Mouse (Mus musculus) embryonic facial prominence, embryonic 14.5 days (tissue): Measurements from ENCODE around the gene Inpp5k. TPM values are rescaled to one million over a fixed set of nuclear protein-coding genes. Genes with fewer than 3 reads are reported as not detected.

Source experiments
- ATAC-seq: fragments of 200-750 bp; cut with Nextera tagmentation; 2 replicates; pipeline ENCODE4 v1.8.0; 2017; ENCODE audit warnings: low read depth, moderate number of reproducible peaks, moderate TSS enrichment
- DNase-seq: peaks from one replicate; pipeline ENCODE4 v3.0.0-alpha.2; 2015; ENCODE audit warnings: low spot score
- H3K27ac ChIP-seq: fragments of 300-500 bp; sonication (generic); replicated peaks from 2 replicates; pipeline ENCODE4 v1.5.1; 2014; ENCODE audit warnings: low read depth, mild to moderate bottlenecking, low read length, moderate library complexity
- H3K27me3 ChIP-seq: fragments of 300-500 bp; sonication (generic); replicated peaks from 2 replicates; pipeline ENCODE4 v1.6.1; 2014; ENCODE audit warnings: low read length; ENCODE audit not compliant: control insufficient read depth, insufficient read depth
- H3K36me3 ChIP-seq: fragments of 300-500 bp; sonication (generic); 2 replicates; pipeline ENCODE4 v1.6.1; 2014; ENCODE audit warnings: low read length, mixed read lengths; ENCODE audit not compliant: control insufficient read depth, insufficient read depth
- H3K4me1 ChIP-seq: fragments of 300-500 bp; sonication (generic); 2 replicates; pipeline ENCODE4 v1.6.1; 2014; ENCODE audit warnings: antibody characterized with exemption, low read length; ENCODE audit not compliant: control insufficient read depth, insufficient read depth
- H3K4me2 ChIP-seq: fragments of 300-500 bp; sonication (generic); 2 replicates; pipeline ENCODE4 v1.6.1; 2014; ENCODE audit warnings: low read depth, mild to moderate bottlenecking, low read length, moderate library complexity, mixed read lengths
- H3K4me3 ChIP-seq: fragments of 300-500 bp; sonication (generic); 2 replicates; pipeline ENCODE4 v1.5.1; 2014; ENCODE audit warnings: low read depth, mild to moderate bottlenecking, low read length
- H3K9ac ChIP-seq: fragments of 300-500 bp; sonication (generic); 2 replicates; pipeline ENCODE4 v1.6.1; 2014; ENCODE audit warnings: low read depth, mild to moderate bottlenecking, low read length, moderate library complexity, mixed read lengths
- H3K9me3 ChIP-seq: fragments of 300-500 bp; sonication (generic); 2 replicates; pipeline ENCODE4 v1.6.1; 2016; ENCODE audit warnings: low read length; ENCODE audit not compliant: control insufficient read depth
- WGBS: fragments of 180-500 bp; shearing (Covaris S2); extraction: QIAGEN DNeasy Blood & Tissue Kit; methylation state at CpG from one replicate; pipeline ENCODE4 v1.1.7; 2014; 5-methylcytosine and 5-hydroxymethylcytosine counted together
- polyA plus RNA-seq: library from polyadenylated mRNA; unstranded; fragments of >200 nt; fragmentation: Nextera tagmentation; extraction: Ambion mirVana; gene quantifications from 2 replicates; pipeline ENCODE4 v1.2.1, GENCODE M21; 2014

The Inpp5k gene
- polyA plus RNA-seq, 1 experiment from 2014 or later, result 23.7 TPM

- Histone ChIP-seq H3K4me2 (no peak overlapping the region), H3K4me3 (no peak overlapping the region), H3K27me3 (no peaks in the 10 kb centered on the region), H3K4me1 (no peaks in the 10 kb centered on the region), H3K36me3 (peaks cover 82% of the 10 kb centered on the region), H3K27ac (no peak overlapping the region), H3K9me3 (no peaks in the 10 kb centered on the region), H3K9ac (no peak overlapping the region)
- DNase-seq (no peak), ATAC-seq (no peak)
- WGBS, result 93% methylated on average over 5 of the region's 5 CpGs
Observed at GRCm38 (mm10) chr11:75608776-75609175, 22.0 kb upstream of the Inpp5k start.

- DNase-seq (no peak), ATAC-seq (no peak)
- no peak overlapping the region for H3K27ac ChIP-seq
- peaks cover 84% of the 10 kb centered on the region for H3K36me3 ChIP-seq
- H3K9me3 ChIP-seq, result no peaks in the 10 kb centered on the region
- H3K4me2 ChIP-seq, result no peak overlapping the region
- no peaks in the 10 kb centered on the region for H3K27me3 ChIP-seq
- WGBS, result 82% methylated on average over 2 of the region's 2 CpGs
- H3K9ac ChIP-seq, result no peak overlapping the region
- H3K4me1 ChIP-seq, result no peaks in the 10 kb centered on the region
- H3K4me3 ChIP-seq, result no peak overlapping the region
Observed at GRCm38 (mm10) chr11:75610021-75610420, 20.8 kb upstream of the Inpp5k start.

- Histone ChIP-seq H3K36me3 (peaks cover 79% of the 10 kb centered on the region), H3K9ac (no peak overlapping the region), H3K4me3 (no peak overlapping the region), H3K27me3 (no peaks in the 10 kb centered on the region), H3K4me1 (no peaks in the 10 kb centered on the region), H3K27ac (no peak overlapping the region), H3K9me3 (no peaks in the 10 kb centered on the region), H3K4me2 (no peak overlapping the region)
- 98% methylated on average over 1 of the region's 1 CpGs for WGBS
- no peak for ATAC-seq
- DNase-seq, result no peak
Observed at GRCm38 (mm10) chr11:75614769-75615168, 16.0 kb upstream of the Inpp5k start.

- Histone ChIP-seq H3K4me2 (no peak overlapping the region), H3K9me3 (no peaks in the 10 kb centered on the region), H3K9ac (no peak overlapping the region), H3K36me3 (peaks cover 79% of the 10 kb centered on the region), H3K4me1 (no peaks in the 10 kb centered on the region), H3K27me3 (no peaks in the 10 kb centered on the region), H3K4me3 (no peak overlapping the region), H3K27ac (no peak overlapping the region)
- DNase-seq (no peak), ATAC-seq (no peak)
- WGBS, result 86% methylated on average over 2 of the region's 2 CpGs
Observed at GRCm38 (mm10) chr11:75615556-75615955, 15.2 kb upstream of the Inpp5k start.

GRCm38 (mm10) chr11:75619133-75619532, 11.7 kb upstream of the Inpp5k start:
- no peak overlapping the region for H3K9ac ChIP-seq
- DNase-seq (no peak), ATAC-seq (no peak)
- H3K9me3 ChIP-seq, result no peaks in the 10 kb centered on the region
- no peak overlapping the region for H3K4me3 ChIP-seq
- no peak overlapping the region for H3K4me2 ChIP-seq
- peaks cover 68% of the 10 kb centered on the region for H3K36me3 ChIP-seq
- H3K27me3 ChIP-seq, result no peaks in the 10 kb centered on the region
- H3K4me1 ChIP-seq, result no peaks in the 10 kb centered on the region
- WGBS, result 86% methylated on average over 5 of the region's 5 CpGs
- H3K27ac ChIP-seq, result no peak overlapping the region

- no peaks in the 10 kb centered on the region for H3K27me3 ChIP-seq
- H3K9me3 ChIP-seq, result no peaks in the 10 kb centered on the region
- H3K4me1 ChIP-seq, result no peaks in the 10 kb centered on the region
- 90% methylated on average over 12 of the region's 12 CpGs for WGBS
- no peak overlapping the region for H3K4me2 ChIP-seq
- no peak for DNase-seq
- H3K27ac ChIP-seq, result no peak overlapping the region
- ATAC-seq, result 0 out of 2 replicates have a peak, but pooled peaks have one; percentile 15
- H3K4me3 ChIP-seq, result no peak overlapping the region
- no peak overlapping the region for H3K9ac ChIP-seq
- peaks cover 66% of the 10 kb centered on the region for H3K36me3 ChIP-seq
Observed at GRCm38 (mm10) chr11:75620136-75620780, 10.5 kb upstream of the Inpp5k start.

- WGBS, result 91% methylated on average over 2 of the region's 2 CpGs
- peaks cover 71% of the 10 kb centered on the region for H3K36me3 ChIP-seq
- no peak for ATAC-seq
Observed at GRCm38 (mm10) chr11:75621426-75621825, 9.4 kb upstream of the Inpp5k start.

GRCm38 (mm10) chr11:75622588-75623329, 8.0 kb upstream of the Inpp5k start:
- 78% methylated on average over 2 of the region's 2 CpGs for WGBS
- Histone ChIP-seq H3K36me3 (peaks cover 73% of the 10 kb centered on the region), H3K4me2 (no peak overlapping the region), H3K27me3 (no peaks in the 10 kb centered on the region), H3K9ac (no peak overlapping the region; the same call in 1 of the 2 replicates), H3K4me3 (no peak overlapping the region), H3K4me1 (no peaks in the 10 kb centered on the region), H3K27ac (no peak overlapping the region), H3K9me3 (no peaks in the 10 kb centered on the region)
- no peak for DNase-seq
- no peak for ATAC-seq

More at GRCm38 (mm10) chr11:75621426-75621825, 9.4 kb upstream of the Inpp5k start:
- Histone ChIP-seq H3K9me3 (no peaks in the 10 kb centered on the region), H3K27ac (no peak overlapping the region), H3K4me2 (no peak overlapping the region), H3K4me1 (no peaks in the 10 kb centered on the region), H3K4me3 (no peak overlapping the region), H3K27me3 (no peaks in the 10 kb centered on the region), H3K9ac (no peak overlapping the region)
- no peak for DNase-seq
